Mouse (Mus musculus) right cerebral cortex, adult 2 months (tissue): ENCODE data around the gene Vmn2r72.

ENCODE experiments used
- DNase-seq, 2 experiments: peaks; one replicate each; pipeline ENCODE4 v3.0.0; 2021 to 2022; ENCODE audit warnings: low spot score in 2 of 2

Vmn2r72 gene

DNA sequence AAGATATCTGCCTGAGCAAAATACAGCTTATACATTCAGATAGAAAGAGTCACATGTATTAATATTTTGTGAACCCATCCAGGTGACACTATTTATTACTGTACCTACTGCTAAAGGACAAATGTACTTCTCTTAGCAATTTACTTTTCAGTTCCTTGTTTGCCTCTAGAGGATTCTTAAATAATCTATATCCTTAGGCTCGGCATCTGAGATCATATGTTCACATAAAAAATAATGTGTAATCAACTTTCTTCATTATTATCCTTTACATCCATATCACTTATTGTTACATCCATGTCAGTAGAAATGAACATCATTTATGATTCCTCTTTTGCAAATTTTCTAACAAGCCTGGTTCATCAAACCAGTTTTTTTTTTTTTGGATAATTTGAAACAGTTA lies at the start of gene Vmn2r72:
TSS of gene Vmn2r72 (minus strand) at position 101 of the 400 bp plus-strand sequence.
- no peak for DNase-seq
